Mouse (Mus musculus) cerebral cortex, adult 2 months (tissue): ENCODE results near the gene Vil1.

Source experiments
- WGBS: fragments of 180-500 bp; shearing (Covaris S2); methylation state at CpG from one replicate; pipeline ENCODE4 v1.1.7; 2018; 5-methylcytosine and 5-hydroxymethylcytosine counted together

The Vil1 gene

DNA sequence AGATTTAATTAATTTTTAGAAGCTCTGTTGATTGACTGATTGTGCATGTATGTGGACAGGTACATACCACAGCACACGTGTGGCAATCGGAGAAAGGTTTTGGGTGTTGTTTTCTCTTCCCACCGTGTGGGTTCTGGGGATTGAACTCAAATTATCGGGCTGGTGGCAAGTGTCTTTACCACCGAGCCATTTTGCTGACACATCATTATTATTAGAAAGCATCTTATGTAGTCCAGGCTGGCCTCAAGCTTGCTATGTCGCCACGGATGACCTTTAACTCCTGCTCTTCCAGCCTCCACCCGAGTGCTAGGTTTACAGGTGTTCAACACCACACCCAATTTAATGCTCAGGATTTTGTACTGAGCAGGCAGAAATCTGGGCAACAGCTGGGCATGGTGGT is 3.5 kb downstream of the Vil1 start:
- WGBS = 84% methylated on average over 8 of the region's 8 CpGs

DNA sequence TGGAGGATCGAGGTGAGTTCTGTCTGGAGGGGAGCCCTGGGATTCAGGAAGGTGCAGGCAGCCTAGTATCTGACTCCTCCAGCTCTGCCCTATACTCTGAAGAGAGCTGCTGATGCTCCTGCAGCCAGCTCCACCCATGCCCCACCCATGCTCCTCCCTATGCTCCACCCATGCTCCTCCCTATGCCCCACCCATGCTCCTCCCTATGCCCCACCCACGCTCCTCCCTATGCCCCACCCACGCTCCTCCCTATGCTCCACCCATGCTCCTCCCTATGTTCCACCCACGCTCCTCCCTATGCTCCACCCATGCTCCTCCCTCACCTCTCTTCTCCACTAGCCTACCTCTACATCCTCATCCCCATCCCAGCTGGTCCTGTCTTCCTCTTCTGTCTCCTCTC is 6.0 kb downstream of the Vil1 start:
- WGBS = 59% methylated on average over 4 of the region's 4 CpGs

DNA sequence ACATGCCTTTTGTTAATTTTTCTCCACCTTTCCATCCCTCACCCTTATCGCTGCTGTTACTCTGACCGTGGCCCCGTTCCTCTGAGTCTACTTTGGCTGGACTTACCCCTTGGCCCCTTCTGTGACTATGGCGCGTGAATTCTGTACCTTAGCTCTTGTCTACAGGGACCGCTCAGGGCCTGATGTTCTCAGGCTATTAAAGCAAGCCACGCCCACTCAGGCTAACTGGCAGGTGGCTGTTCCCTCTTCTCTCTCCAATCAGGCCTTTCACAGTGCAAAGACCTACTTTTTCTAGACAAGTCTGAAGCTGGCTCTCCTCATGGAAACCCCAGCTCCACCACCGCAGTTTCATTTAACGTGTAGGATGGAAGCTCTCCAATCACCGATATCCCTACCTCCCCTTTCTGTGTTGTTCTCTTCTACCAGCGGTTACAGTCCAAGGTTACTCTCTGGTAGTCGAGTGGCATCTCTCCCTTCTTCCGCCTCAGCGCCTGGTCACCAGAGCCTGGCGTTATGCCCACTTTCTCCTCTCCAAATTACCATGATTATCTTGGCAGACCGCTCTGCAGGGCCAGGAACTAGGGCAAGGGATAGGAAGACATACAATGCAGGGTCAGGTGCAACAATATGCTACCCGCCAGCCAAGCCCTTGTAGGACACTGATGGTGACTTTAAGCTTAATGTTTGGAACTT is 9.7 kb downstream of the Vil1 start:
- WGBS = 67% methylated on average over 17 of the region's 17 CpGs

DNA sequence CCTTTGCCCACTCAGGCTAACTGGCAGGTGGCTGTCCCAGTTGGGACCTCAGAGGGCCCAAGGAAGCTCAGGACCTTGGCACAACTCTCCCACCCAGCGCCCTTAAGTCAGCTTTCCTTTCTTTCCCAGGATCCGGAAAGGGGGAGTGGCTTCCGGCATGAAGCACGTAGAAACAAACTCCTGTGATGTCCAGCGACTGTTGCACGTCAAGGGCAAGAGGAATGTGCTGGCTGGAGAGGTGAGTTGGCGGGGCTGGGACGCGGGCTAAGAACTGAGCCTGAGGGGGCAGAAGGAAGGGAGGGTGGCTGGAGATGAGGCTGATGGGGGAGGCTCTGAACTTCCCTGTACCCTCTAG is 10.2 kb downstream of the Vil1 start:
- 77% methylated on average over 9 of the region's 9 CpGs for WGBS

DNA sequence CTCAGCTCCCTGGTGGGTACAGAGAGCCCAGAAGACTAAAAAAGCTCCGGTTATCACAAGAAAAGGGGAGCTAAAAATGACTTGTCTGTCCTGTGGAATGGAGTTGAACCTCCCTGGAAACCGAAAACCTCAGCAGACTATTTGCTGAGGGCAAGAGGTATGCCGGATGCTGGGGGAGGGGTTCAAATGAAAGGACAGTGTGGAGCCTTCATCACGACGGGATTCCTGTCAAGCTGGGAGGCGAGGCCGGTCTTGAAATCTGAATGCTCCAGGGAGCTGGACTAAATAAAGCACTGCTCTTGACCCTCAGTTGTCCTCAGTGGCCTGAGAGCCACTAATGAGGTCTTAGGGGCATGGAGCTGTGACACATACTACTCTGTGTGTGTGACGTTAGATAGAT is 14.0 kb downstream of the Vil1 start:
- 55% methylated on average over 8 of the region's 8 CpGs for WGBS

- 76% methylated on average over 7 of the region's 7 CpGs for WGBS
Measured at GRCm38 (mm10) chr1:74425845-74426244, 16.7 kb downstream of the Vil1 start.

DNA sequence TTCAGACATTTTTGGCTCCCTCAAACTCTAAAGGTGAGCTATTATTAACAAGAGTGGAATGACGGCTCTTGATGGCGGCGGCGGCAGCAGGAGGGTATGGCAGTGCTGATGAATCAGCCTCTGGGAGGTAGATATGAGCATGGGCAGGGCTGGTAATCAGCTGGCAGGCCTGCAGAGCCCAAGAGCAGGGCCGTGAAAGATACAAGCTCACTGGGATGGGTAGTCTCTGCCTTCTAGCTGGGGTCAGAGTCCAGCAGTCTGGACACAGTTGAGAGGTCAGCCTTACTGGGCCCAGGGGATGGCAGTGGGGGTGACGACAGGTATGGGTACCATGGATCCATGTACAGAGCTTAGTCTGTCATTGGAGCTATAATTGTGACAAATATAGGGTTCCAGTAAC is 24.0 kb downstream of the Vil1 start:
- WGBS = 88% methylated on average over 6 of the region's 6 CpGs

DNA sequence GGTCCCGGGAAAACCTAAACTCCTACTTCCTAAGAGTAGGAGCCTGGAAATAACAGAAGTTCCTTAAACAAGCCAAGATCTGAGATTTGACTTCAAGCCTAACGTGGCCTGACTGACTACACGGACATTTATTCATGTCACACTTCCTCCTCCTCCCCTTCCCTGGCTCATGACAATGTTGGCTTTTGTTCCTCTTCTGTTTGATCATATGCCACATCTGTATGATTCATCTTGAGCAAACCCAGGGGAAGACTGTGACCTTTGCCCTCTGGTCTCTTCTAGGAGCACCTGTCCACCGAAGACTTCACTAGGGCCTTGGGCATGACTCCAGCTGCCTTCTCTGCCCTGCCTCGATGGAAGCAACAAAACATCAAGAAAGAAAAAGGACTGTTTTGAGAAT is 25.4 kb downstream of the Vil1 start:
- 63% methylated on average over 5 of the region's 5 CpGs for WGBS

DNA sequence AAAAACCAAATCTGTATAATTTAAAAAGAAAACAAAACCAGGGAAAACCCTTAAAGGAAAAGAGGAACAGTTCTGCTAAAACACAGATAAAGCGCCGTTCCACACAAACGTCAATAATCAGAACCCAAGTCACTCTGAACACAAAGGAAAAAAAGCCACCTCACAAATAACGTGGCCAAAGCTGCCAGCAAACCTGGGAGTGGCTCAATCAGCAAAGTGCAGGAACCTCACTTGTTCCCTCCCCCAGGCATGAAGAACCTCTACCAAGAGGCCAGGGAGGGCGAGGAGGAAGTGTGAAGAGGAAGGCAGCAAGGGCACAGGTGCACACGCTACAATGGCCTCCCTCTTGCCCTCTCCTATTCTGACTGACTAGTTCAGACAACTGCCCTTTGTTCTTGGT is 26.4 kb downstream of the Vil1 start:
- 80% methylated on average over 6 of the region's 6 CpGs for WGBS

DNA sequence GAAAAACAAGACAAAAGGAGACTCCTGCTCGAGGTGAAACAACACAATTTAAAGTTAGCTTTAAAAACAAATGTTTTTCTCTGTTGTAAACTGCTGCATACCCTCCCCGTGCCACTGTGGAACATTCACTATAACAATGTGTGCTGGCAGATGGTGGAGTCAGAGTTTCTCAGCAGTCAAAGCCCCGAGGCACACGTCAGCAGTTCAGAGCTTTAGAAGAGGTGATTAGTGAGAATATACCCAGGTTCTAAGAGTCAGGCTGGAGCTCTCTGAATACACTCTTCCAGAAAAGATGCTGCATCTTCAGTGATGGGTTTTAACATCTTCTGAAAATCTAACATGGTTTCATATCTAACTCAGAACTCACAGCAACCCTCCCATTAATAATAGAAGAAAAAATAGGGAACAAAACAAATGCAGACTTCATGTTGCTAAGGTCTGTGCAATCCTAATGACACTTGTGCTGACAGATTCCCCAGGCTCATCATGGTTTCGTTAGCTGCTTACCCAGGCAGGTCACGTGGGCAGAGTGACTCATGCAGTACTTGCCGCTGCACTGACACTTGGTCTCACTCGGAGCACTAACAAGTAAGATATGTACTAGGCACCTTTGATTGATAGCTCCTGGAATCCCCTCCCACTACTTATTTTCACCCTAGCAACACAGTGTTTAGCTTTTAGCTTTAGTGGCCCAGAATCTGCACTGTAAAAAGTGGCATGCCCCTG is 28.7 kb downstream of the Vil1 start:
- 56% methylated on average over 8 of the region's 8 CpGs for WGBS

DNA sequence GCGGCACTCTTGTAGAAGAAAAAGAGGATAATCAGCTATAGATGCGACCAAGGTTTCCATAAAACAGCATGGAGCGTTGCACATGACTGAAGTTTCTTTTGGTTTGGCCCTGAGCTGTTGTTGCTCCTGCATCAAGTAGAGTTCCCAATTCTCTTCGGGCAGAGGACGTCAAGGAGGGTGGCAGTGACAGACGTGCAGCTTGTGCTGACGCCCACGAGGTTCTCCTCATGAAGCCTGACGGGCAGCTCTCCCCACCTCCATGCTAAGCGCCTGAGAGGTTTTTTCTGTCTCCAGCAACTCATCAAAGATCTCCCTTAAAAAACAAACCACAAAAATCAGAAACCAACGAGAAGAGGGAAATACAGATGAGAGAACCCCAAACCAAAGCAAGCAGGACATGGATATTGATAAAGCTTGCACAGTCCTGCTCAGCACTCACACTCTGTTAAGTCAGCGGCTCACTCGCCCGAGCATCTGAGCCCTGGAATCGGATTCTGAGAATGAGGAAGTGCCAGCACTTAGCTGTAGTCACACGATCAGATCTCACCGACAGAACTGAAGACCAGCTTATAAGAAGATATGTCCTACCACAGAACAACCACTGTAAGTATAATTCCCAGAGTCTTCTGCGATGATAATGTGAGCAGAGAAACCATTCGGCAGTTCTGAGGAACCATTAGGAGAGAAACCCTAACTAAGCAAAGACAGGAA is 30.1 kb downstream of the Vil1 start:
- WGBS = 65% methylated on average over 19 of the region's 19 CpGs

- WGBS = 94% methylated on average over 2 of the region's 2 CpGs
Measured at GRCm38 (mm10) chr1:74444538-74444937, 35.4 kb downstream of the Vil1 start.

- 22% methylated on average over 4 of the region's 4 CpGs for WGBS
Measured at GRCm38 (mm10) chr1:74452611-74453045, 43.5 kb downstream of the Vil1 start.

DNA sequence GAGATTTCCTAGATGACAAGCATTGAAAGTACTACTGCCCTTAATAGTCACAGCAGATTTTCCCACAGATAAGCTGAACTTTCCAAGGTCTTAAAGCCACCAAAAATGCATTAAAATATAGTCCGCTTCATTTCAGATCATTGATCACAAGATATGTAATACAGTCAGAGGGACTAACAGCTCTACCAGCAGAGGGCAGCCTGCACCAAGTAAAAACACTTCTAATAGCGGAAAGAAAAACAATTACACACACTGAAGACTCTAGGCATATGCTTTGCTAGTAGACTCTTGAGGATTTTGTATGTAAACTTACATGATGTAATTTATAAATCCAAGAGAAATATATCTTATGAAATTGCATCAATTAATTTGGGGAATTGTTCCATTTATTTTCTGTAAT is 51.1 kb downstream of the Vil1 start:
- 65% methylated on average over 2 of the region's 2 CpGs for WGBS
